Mouse (Mus musculus) kidney, embryonic 15.5 days (tissue): Measurements from ENCODE around the gene Zfp334. TPM values are rescaled to one million over a fixed set of nuclear protein-coding genes. Genes with fewer than 3 reads are reported as not detected.

Experiments used
- ATAC-seq: fragments of 200-750 bp; cut with Nextera tagmentation; replicated peaks from 2 replicates; pipeline ENCODE4 v1.8.0; 2017; ENCODE audit warnings: moderate TSS enrichment; ENCODE audit not compliant: low FRiP score
- H3K27ac ChIP-seq: fragments of 300-500 bp; sonication (generic); 2 replicates; pipeline ENCODE4 v1.5.1; 2015; ENCODE audit warnings: mild to moderate bottlenecking, inconsistent platforms
- H3K27me3 ChIP-seq: fragments of 300-500 bp; sonication (generic); 2 replicates; pipeline ENCODE4 v1.6.1; 2015; ENCODE audit warnings: inconsistent platforms
- H3K36me3 ChIP-seq: fragments of 300-500 bp; sonication (generic); 2 replicates; pipeline ENCODE4 v1.6.1; 2015; ENCODE audit warnings: inconsistent platforms
- H3K4me1 ChIP-seq: fragments of 300-500 bp; sonication (generic); 2 replicates; pipeline ENCODE4 v1.6.1; 2015; ENCODE audit warnings: inconsistent platforms
- H3K4me2 ChIP-seq: fragments of 300-500 bp; sonication (generic); 2 replicates; pipeline ENCODE4 v1.6.1; 2015; ENCODE audit warnings: moderate library complexity, mild to moderate bottlenecking, inconsistent platforms
- H3K4me3 ChIP-seq: fragments of 300-500 bp; sonication (generic); replicated peaks from 2 replicates; pipeline ENCODE4 v1.5.1; 2015; ENCODE audit warnings: mild to moderate bottlenecking, inconsistent platforms
- H3K9ac ChIP-seq: fragments of 300-500 bp; sonication (generic); 2 replicates; pipeline ENCODE4 v1.6.1; 2015; ENCODE audit warnings: mild to moderate bottlenecking, inconsistent platforms
- H3K9me3 ChIP-seq: fragments of 300-500 bp; sonication (generic); replicated peaks from 2 replicates; pipeline ENCODE4 v1.6.1; 2016; ENCODE audit warnings: inconsistent platforms
- WGBS: fragments of 180-500 bp; shearing (Covaris S2); methylation state at CpG from one replicate; pipeline ENCODE4 v1.1.7; 2015; ENCODE audit warnings: mixed read lengths; 5-methylcytosine and 5-hydroxymethylcytosine counted together
- polyA plus RNA-seq: library from polyadenylated mRNA; unstranded; fragments of >200 nt; fragmentation: Nextera tagmentation; extraction: Ambion mirVana; gene quantifications from 2 replicates; pipeline ENCODE4 v1.2.1, GENCODE M21; 2015

Gene Zfp334
- polyA plus RNA-seq, result 7.7 and 9.1 TPM in 2 replicates

- H3K27me3 ChIP-seq, result no peaks in the 10 kb centered on the region
- H3K4me1 ChIP-seq, result peaks cover 10% of the 10 kb centered on the region
- H3K4me3 ChIP-seq, result peak within 1 kb of the TSS; percentile 62
- H3K4me2 ChIP-seq, result peak within 1 kb of the TSS; percentile 64
- peak within 1 kb of the TSS; percentile 78 for H3K9ac ChIP-seq
- H3K36me3 ChIP-seq, result peaks cover 39% of the 10 kb centered on the region
- under 1% methylated on average over 40 of the region's 40 CpGs for WGBS
- peak within 1 kb of the TSS; percentile 85 for H3K27ac ChIP-seq
- peak; percentile 96 for ATAC-seq
- no peaks in the 10 kb centered on the region for H3K9me3 ChIP-seq
Measured at GRCm38 (mm10) chr2:165387844-165388495, at the start of gene Zfp334. Zfp334 (minus strand) TSS chr2:165388259.

GRCm38 (mm10) chr2:165428694-165429093 lies 40.6 kb upstream of the Zfp334 start:
- Histone ChIP-seq H3K4me2 (no peak overlapping the region), H3K27ac (no peak overlapping the region), H3K9ac (no peak overlapping the region), H3K4me3 (no peak overlapping the region), H3K27me3 (no peaks in the 10 kb centered on the region), H3K4me1 (no peaks in the 10 kb centered on the region), H3K9me3 (no peaks in the 10 kb centered on the region), H3K36me3 (no peaks in the 10 kb centered on the region)
- WGBS, result 38% methylated on average over 7 of the region's 7 CpGs
- no peak for ATAC-seq

- H3K4me1 ChIP-seq, result peaks cover 14% of the 10 kb centered on the region
- 79% methylated on average over 2 of the region's 2 CpGs for WGBS
Measured at GRCm38 (mm10) chr2:165420195-165420594, 32.1 kb upstream of the Zfp334 start.

GRCm38 (mm10) chr2:165419670-165420111 lies 31.6 kb upstream of the Zfp334 start:
- WGBS, result 66% methylated on average over 4 of the region's 4 CpGs
- Histone ChIP-seq H3K27ac (no peak overlapping the region), H3K4me3 (no peak overlapping the region)

More at GRCm38 (mm10) chr2:165420195-165420594, 32.1 kb upstream of the Zfp334 start:
- no peak overlapping the region for H3K4me3 ChIP-seq
- no peaks in the 10 kb centered on the region for H3K27me3 ChIP-seq
- no peak overlapping the region for H3K9ac ChIP-seq
- no peak overlapping the region for H3K4me2 ChIP-seq
- ATAC-seq, result no peak
- no peak overlapping the region for H3K27ac ChIP-seq
- no peaks in the 10 kb centered on the region for H3K9me3 ChIP-seq
- no peaks in the 10 kb centered on the region for H3K36me3 ChIP-seq

GRCm38 (mm10) chr2:165418577-165418976 lies 30.5 kb upstream of the Zfp334 start:
- Histone ChIP-seq H3K27me3 (no peaks in the 10 kb centered on the region), H3K36me3 (no peaks in the 10 kb centered on the region), H3K27ac (no peak overlapping the region), H3K4me1 (peaks cover 14% of the 10 kb centered on the region), H3K4me3 (no peak overlapping the region), H3K4me2 (no peak overlapping the region), H3K9ac (no peak overlapping the region), H3K9me3 (no peaks in the 10 kb centered on the region)
- no peak for ATAC-seq
- 79% methylated on average over 2 of the region's 2 CpGs for WGBS

More at GRCm38 (mm10) chr2:165419670-165420111, 31.6 kb upstream of the Zfp334 start:
- peaks cover 14% of the 10 kb centered on the region for H3K4me1 ChIP-seq
- H3K36me3 ChIP-seq, result no peaks in the 10 kb centered on the region
- H3K9me3 ChIP-seq, result no peaks in the 10 kb centered on the region
- no peak for ATAC-seq
- no peak overlapping the region for H3K9ac ChIP-seq
- no peak overlapping the region for H3K4me2 ChIP-seq
- H3K27me3 ChIP-seq, result no peaks in the 10 kb centered on the region

GRCm38 (mm10) chr2:165417291-165417690 lies 29.2 kb upstream of the Zfp334 start:
- Histone ChIP-seq H3K9ac (no peak overlapping the region), H3K9me3 (no peaks in the 10 kb centered on the region), H3K4me2 (no peak overlapping the region), H3K4me1 (peaks cover 14% of the 10 kb centered on the region), H3K27me3 (no peaks in the 10 kb centered on the region), H3K27ac (no peak overlapping the region), H3K4me3 (no peak overlapping the region), H3K36me3 (no peaks in the 10 kb centered on the region)
- no peak for ATAC-seq
- whole genome bisulfite sequencing, result 66% methylated on average over 7 of the region's 7 CpGs

GRCm38 (mm10) chr2:165415795-165416194 lies 27.7 kb upstream of the Zfp334 start:
- Histone ChIP-seq H3K36me3 (no peaks in the 10 kb centered on the region), H3K9me3 (no peaks in the 10 kb centered on the region), H3K9ac (no peak overlapping the region), H3K27me3 (no peaks in the 10 kb centered on the region), H3K4me2 (no peak overlapping the region), H3K4me1 (peaks cover 14% of the 10 kb centered on the region), H3K4me3 (no peak overlapping the region), H3K27ac (no peak overlapping the region)
- 36% methylated on average over 6 of the region's 6 CpGs for WGBS
- ATAC-seq, result 0 out of 2 replicates have a peak, but pooled peaks have one; percentile 49

- no peak for ATAC-seq
- no peaks in the 10 kb centered on the region for H3K9me3 ChIP-seq
- H3K27me3 ChIP-seq, result no peaks in the 10 kb centered on the region
- no peak overlapping the region for H3K27ac ChIP-seq
- peaks cover 14% of the 10 kb centered on the region for H3K4me1 ChIP-seq
- H3K36me3 ChIP-seq, result no peaks in the 10 kb centered on the region
- no peak overlapping the region for H3K4me2 ChIP-seq
- WGBS, result 56% methylated on average over 11 of the region's 11 CpGs
- no peak overlapping the region for H3K4me3 ChIP-seq
- no peak overlapping the region for H3K9ac ChIP-seq
Measured at GRCm38 (mm10) chr2:165415141-165415721, 27.2 kb upstream of the Zfp334 start.

- no peak for ATAC-seq
- Histone ChIP-seq H3K9me3 (no peaks in the 10 kb centered on the region), H3K4me3 (no peak overlapping the region), H3K27ac (no peak overlapping the region), H3K9ac (no peak overlapping the region), H3K27me3 (no peaks in the 10 kb centered on the region), H3K4me1 (peaks cover 14% of the 10 kb centered on the region), H3K4me2 (no peak overlapping the region), H3K36me3 (no peaks in the 10 kb centered on the region)
- 73% methylated on average over 5 of the region's 5 CpGs for WGBS
Measured at GRCm38 (mm10) chr2:165414321-165414720, 26.3 kb upstream of the Zfp334 start.

- Histone ChIP-seq H3K4me3 (no peak overlapping the region), H3K4me2 (no peak overlapping the region), H3K27me3 (no peaks in the 10 kb centered on the region), H3K9ac (no peak overlapping the region), H3K27ac (no peak overlapping the region), H3K9me3 (no peaks in the 10 kb centered on the region), H3K36me3 (no peaks in the 10 kb centered on the region), H3K4me1 (peaks cover 14% of the 10 kb centered on the region)
- no peak for ATAC-seq
- WGBS, result 49% methylated on average over 3 of the region's 3 CpGs
Measured at GRCm38 (mm10) chr2:165413884-165414283, 25.8 kb upstream of the Zfp334 start.

GRCm38 (mm10) chr2:165407700-165408301 lies 19.7 kb upstream of the Zfp334 start:
- H3K4me2 ChIP-seq, result no peak overlapping the region
- H3K36me3 ChIP-seq, result no peaks in the 10 kb centered on the region
- 0 out of 2 replicates have a peak, but pooled peaks cover 4% of the 10 kb centered on the region for H3K4me1 ChIP-seq
- H3K9ac ChIP-seq, result no peak overlapping the region
- ATAC-seq, result no peak
- H3K9me3 ChIP-seq, result no peaks in the 10 kb centered on the region
- 51% methylated on average over 10 of the region's 10 CpGs for WGBS
- H3K27me3 ChIP-seq, result no peaks in the 10 kb centered on the region
- no peak overlapping the region for H3K4me3 ChIP-seq
- H3K27ac ChIP-seq, result no peak overlapping the region

GRCm38 (mm10) chr2:165405351-165405750 lies 17.3 kb upstream of the Zfp334 start:
- Histone ChIP-seq H3K4me2 (no peak overlapping the region), H3K36me3 (no peaks in the 10 kb centered on the region), H3K27ac (no peak overlapping the region), H3K9ac (no peak overlapping the region), H3K9me3 (no peaks in the 10 kb centered on the region), H3K4me1 (0 out of 2 replicates have a peak, but pooled peaks cover 4% of the 10 kb centered on the region), H3K27me3 (no peaks in the 10 kb centered on the region), H3K4me3 (no peak overlapping the region)
- 60% methylated on average over 6 of the region's 6 CpGs for WGBS
- no peak for ATAC-seq
